Mouse (Mus musculus) liver, adult 2 months (tissue): Measurements from ENCODE around the gene Npas2. TPM values are rescaled to one million over a fixed set of nuclear protein-coding genes. Genes with fewer than 3 reads are reported as not detected.

Experiments used
- DNase-seq: peaks from one replicate; pipeline ENCODE4 v3.0.0-alpha.2; 2011; ENCODE audit warnings: low read depth, low spot score; ENCODE audit errors: extremely low read depth
- H3K27ac ChIP-seq: fragments of 200-500 bp; replicated peaks from 2 replicates; pipeline ENCODE4 v1.5.1; 2012; ENCODE audit warnings: low read depth, mild to moderate bottlenecking, control low read depth, inconsistent platforms, low read length; ENCODE audit not compliant: insufficient read depth
- H3K27me3 ChIP-seq: fragments of 200-500 bp; 2 replicates; pipeline ENCODE4 v1.6.1; 2012; ENCODE audit warnings: mild to moderate bottlenecking, moderate library complexity, low read length, inconsistent platforms; ENCODE audit not compliant: control insufficient read depth, insufficient read depth
- H3K36me3 ChIP-seq: fragments of 200-500 bp; 2 replicates; pipeline ENCODE4 v1.6.1; 2012; ENCODE audit warnings: low read length, inconsistent platforms; ENCODE audit not compliant: control insufficient read depth, insufficient read depth
- H3K4me1 ChIP-seq: fragments of 200-500 bp; 2 replicates; pipeline ENCODE4 v1.6.1; 2011; ENCODE audit warnings: low read length; ENCODE audit not compliant: control insufficient read depth, insufficient read depth
- H3K4me3 ChIP-seq: fragments of 200-500 bp; 2 replicates; pipeline ENCODE4 v1.5.1; 2011; ENCODE audit warnings: low read depth, mild to moderate bottlenecking, control low read depth, low read length, moderate library complexity; ENCODE audit not compliant: insufficient read depth
- H3K79me2 ChIP-seq: fragments of 200-500 bp; 2 replicates; pipeline ENCODE4 v1.6.1; 2012; ENCODE audit warnings: inconsistent platforms, mild to moderate bottlenecking, low read length, moderate library complexity; ENCODE audit not compliant: control insufficient read depth, insufficient read depth
- H3K9ac ChIP-seq: fragments of 200-500 bp; 2 replicates; pipeline ENCODE4 v1.6.1; 2012; ENCODE audit warnings: low read depth, mild to moderate bottlenecking, control low read depth, inconsistent platforms, low read length
- CTCF ChIP-seq: fragments of 200-500 bp; IDR thresholded peaks from 2 replicates; pipeline ENCODE4 v1.5.1; 2011; ENCODE audit warnings: low read depth, low read length, control low read depth
- POLR2A ChIP-seq: fragments of 200-500 bp; IDR thresholded peaks from 2 replicates; pipeline ENCODE4 v1.6.1; 2011; ENCODE audit warnings: low read length, control low read depth; ENCODE audit not compliant: insufficient read depth; ENCODE audit errors: extremely low read depth
- WGBS: fragments of 180-500 bp; shearing (Covaris S2); methylation state at CpG from one replicate; pipeline ENCODE4 v1.1.7; 2018; 5-methylcytosine and 5-hydroxymethylcytosine counted together
- polyA plus RNA-seq: library from polyadenylated mRNA; depleted of rRNA; stranded (reverse); fragments of >200 nt; gene quantifications from 2 replicates; pipeline ENCODE4 v1.2.3, GENCODE M21; 2012
- total RNA-seq: library from RNA; depleted of rRNA; stranded (reverse); fragments of >200 nt; gene quantifications from 2 replicates; pipeline ENCODE4 v1.2.3, GENCODE M21; 2014

The Npas2 gene
- total and polyA plus RNA-seq, 2 experiments = 3.7 TPM; not detected in 1

DNA sequence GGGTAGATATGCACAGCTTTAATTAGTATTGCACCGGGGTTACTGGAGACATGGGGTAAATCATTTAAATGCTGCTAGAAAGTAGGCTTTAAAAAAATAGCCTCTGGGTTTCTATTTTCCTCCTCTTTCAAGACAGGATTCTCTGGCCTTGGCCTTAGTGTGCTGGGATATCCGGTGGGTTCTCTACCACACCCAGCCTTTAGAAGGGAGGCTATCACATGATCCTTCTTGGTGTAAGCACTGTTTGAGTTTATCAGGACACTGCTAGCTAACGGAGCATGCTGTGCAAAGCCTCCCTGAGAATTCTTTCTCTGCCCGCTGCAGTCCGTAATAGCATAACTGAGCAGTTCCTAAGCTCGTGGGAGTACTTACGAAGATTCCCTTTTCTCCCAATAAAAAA lies 155.9 kb downstream of the Npas2 start:
- Histone ChIP-seq H3K4me3 (no peak overlapping the region), H3K4me1 (no peaks in the 10 kb centered on the region), H3K36me3 (peaks cover 2% of the 10 kb centered on the region; the same call in 1 of the 2 replicates), H3K9ac (no peak overlapping the region), H3K27me3 (no peaks in the 10 kb centered on the region), H3K79me2 (no peaks in the 10 kb centered on the region), H3K27ac (no peak overlapping the region)
- DNase-seq = no peak
- no peak for TF ChIP-seq POLR2A
- no peak for TF ChIP-seq CTCF
- WGBS = 85% methylated on average over 7 of the region's 7 CpGs

DNA sequence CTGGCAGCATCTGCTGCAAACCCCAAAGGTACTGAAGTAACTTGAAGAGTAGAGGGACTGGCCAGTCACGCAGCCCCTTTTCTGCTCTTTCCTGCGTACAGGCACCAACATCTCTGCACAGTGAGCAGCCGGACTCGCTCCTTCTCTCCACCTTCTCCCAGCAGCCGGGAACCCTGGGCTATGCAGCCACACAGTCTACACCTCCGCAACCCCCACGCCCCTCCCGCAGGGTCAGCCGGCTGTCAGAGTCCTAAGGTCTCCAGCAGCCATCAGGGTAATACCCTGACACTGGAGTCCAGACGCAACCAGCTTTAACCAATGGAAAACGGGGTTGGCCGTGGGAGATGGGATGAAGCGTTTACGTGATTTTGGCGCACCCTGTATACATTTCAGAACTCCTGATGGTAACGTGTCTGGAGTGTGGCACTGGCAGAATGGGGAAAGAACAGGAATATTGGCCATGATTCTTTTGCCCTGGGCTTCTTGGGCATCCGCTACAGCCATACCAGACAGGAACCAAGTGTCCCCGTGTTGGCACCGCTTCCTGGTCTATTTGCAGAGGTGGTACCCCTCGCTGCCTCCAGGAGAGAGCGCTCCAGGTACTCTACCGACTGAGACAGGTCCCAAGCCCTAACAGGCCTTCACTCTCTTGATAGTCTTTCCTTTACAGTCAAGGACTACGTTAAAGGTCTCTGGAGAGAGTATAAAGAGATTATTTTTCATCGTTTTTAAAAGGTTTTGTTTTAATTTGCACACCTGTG lies 168.4 kb downstream of the Npas2 start:
- Histone ChIP-seq H3K27me3 (no peaks in the 10 kb centered on the region), H3K27ac (no peak overlapping the region), H3K4me3 (no peak overlapping the region), H3K9ac (no peak overlapping the region), H3K79me2 (no peaks in the 10 kb centered on the region), H3K36me3 (no peaks in the 10 kb centered on the region), H3K4me1 (no peaks in the 10 kb centered on the region)
- 70% methylated on average over 24 of the region's 24 CpGs for WGBS
- no peak for DNase-seq
- TF ChIP-seq CTCF (no peak), POLR2A (no peak)

GRCm38 (mm10) chr1:39362515-39362893 lies 169.0 kb downstream of the Npas2 start:
- H3K79me2 ChIP-seq = no peaks in the 10 kb centered on the region
- H3K9ac ChIP-seq = no peak overlapping the region
- TF ChIP-seq CTCF (no peak), POLR2A (no peak)
- no peaks in the 10 kb centered on the region for H3K4me1 ChIP-seq
- H3K27ac ChIP-seq = no peak overlapping the region
- no peak for DNase-seq
- no peaks in the 10 kb centered on the region for H3K27me3 ChIP-seq
- no peak overlapping the region for H3K4me3 ChIP-seq
- no peaks in the 10 kb centered on the region for H3K36me3 ChIP-seq
- WGBS = 80% methylated on average over 7 of the region's 7 CpGs

- WGBS = 96% methylated on average over 1 of the region's 1 CpGs
- no peak overlapping the region for H3K27ac ChIP-seq
- peaks cover 7% of the 10 kb centered on the region for H3K4me1 ChIP-seq
- H3K4me3 ChIP-seq = no peak overlapping the region
- TF ChIP-seq POLR2A = no peak
- TF ChIP-seq CTCF = no peak
- no peaks in the 10 kb centered on the region for H3K27me3 ChIP-seq
- H3K9ac ChIP-seq = no peak overlapping the region
- no peak for DNase-seq
- peaks cover 15% of the 10 kb centered on the region; the same call in 1 of the 2 replicates for H3K79me2 ChIP-seq
- peaks cover 16% of the 10 kb centered on the region for H3K36me3 ChIP-seq
Measured at GRCm38 (mm10) chr1:39365562-39365961, 172.0 kb downstream of the Npas2 start.

- peaks cover 15% of the 10 kb centered on the region; the same call in 1 of the 2 replicates for H3K79me2 ChIP-seq
- no peak overlapping the region; the same call in 1 of the 2 replicates for H3K27ac ChIP-seq
- H3K4me1 ChIP-seq = peaks cover 7% of the 10 kb centered on the region
- H3K4me3 ChIP-seq = peak overlapping the region; percentile 31
- WGBS = 33% methylated on average over 6 of the region's 6 CpGs
- peak overlapping the region; percentile 47 for H3K9ac ChIP-seq
- DNase-seq = no peak
- peaks cover 31% of the 10 kb centered on the region for H3K36me3 ChIP-seq
- no peaks in the 10 kb centered on the region for H3K27me3 ChIP-seq
- TF ChIP-seq POLR2A (no peak), CTCF (no peak)
Measured at GRCm38 (mm10) chr1:39367045-39367444, 173.5 kb downstream of the Npas2 start.

DNA sequence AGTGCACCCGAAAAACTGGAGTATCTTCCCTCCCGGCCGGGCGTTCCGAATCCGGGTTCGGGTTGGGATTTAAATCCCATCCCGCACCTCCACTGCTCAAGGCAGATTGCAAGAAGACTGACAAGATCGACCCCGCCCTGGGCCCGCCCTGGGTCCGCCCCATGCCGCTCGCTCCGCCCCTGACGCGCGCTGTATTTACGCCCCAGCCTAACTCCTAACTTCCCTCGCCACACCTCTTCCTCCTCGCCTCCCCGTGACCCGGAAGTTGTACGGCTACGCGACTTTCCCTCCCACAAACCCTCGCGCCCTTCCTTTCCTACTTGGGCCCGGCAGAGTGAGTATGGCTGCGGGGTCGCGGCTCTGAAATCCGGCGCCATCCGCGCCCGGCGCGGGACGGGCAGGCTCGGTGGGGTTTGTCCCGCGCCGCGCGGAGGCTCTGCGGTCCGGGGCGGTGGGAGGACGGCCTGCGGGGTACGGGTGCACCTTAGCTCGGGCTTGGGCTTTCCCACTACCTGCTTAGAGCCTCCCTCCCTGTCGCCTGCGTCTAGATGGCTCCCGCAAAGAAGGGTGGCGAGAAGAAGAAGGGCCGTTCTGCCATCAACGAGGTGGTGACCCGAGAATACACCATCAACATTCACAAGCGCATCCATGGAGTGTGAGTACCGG lies 174.2 kb downstream of the Npas2 start, which contains the start of gene Rpl31:
TSS of gene Rpl31 (plus strand) at position 242 of the 666 bp plus-strand sequence.
- H3K9ac ChIP-seq = peak within 1 kb of the TSS; percentile 85
- H3K4me1 ChIP-seq = peaks cover 7% of the 10 kb centered on the region
- H3K4me3 ChIP-seq = peak within 1 kb of the TSS; percentile 83
- H3K79me2 ChIP-seq = peaks cover 15% of the 10 kb centered on the region; the same call in 1 of the 2 replicates
- peak within 1 kb of the TSS; percentile 63 for H3K27ac ChIP-seq
- TF ChIP-seq POLR2A (peak; percentile 65; the same call in 1 of the 2 replicates), CTCF (no peak)
- no peaks in the 10 kb centered on the region for H3K27me3 ChIP-seq
- peak; percentile 88 for DNase-seq
- peaks cover 36% of the 10 kb centered on the region for H3K36me3 ChIP-seq
- under 1% methylated on average over 62 of the region's 62 CpGs for WGBS
